ENCODE assay signal across 12 mouse cellular contexts in the genomic region with DNA sequence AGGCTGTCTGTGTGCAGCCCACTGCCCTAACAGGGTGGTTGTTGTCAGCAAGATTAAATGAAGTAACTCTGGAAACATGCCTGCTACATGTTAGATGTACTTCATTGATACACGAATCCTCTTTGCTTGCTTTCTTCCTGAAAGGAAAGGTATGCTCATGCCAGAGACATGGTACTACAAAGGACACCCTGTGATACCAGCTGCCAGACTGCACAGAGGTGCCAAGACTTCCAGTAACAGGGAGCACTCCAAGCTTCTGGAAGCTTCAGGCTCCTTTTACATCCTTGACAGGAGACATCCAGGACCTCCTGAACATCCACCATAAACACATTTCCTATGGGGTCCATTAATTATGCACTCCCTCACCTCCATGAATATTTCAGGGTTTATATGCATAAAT.
"Had no signal": no experiment of that assay in that cellular context is flagged by ENCODE, and none has a peak within 500 bp of the region (broad histone marks: within the 10 kb centered on the region; RNA-seq: fewer than 3 reads in every experiment).

No protein-coding gene starts in this region.

- H3K9me3 ChIP-seq: limb, embryonic 15.5 days; liver, embryonic 12.5 days; lung, embryonic 15.5 days; neural tube, embryonic 15.5 days had no signal

- H3K4me1 ChIP-seq: limb, embryonic 15.5 days; liver, embryonic 12.5 days; lung, embryonic 15.5 days had no signal

- DNase-seq: kidney, adult 18-20 months; kidney, postnatal 10 days; kidney, postnatal 4 days; right cerebral cortex, adult 18-20 months; right cerebral cortex, postnatal 25 days; thymus, postnatal 36 days had no signal

- H3K4me2 ChIP-seq: limb, embryonic 15.5 days; liver, embryonic 12.5 days; lung, embryonic 15.5 days; neural tube, embryonic 15.5 days had no signal

- H3K27me3 ChIP-seq: limb, embryonic 15.5 days; liver, embryonic 12.5 days; lung, embryonic 15.5 days; neural tube, embryonic 15.5 days had no signal

- H3K4me3 ChIP-seq: layer of hippocampus, adult 2 months; limb, embryonic 15.5 days; liver, embryonic 12.5 days; lung, embryonic 15.5 days; myocyte; neural tube, embryonic 15.5 days had no signal

- H3K9ac ChIP-seq: limb, embryonic 15.5 days; liver, embryonic 12.5 days; lung, embryonic 15.5 days; neural tube, embryonic 15.5 days had no signal

- H3K36me3 ChIP-seq: limb, embryonic 15.5 days; liver, embryonic 12.5 days; lung, embryonic 15.5 days; neural tube, embryonic 15.5 days had no signal

- ATAC-seq: liver, embryonic 12.5 days had no signal

- H3K27ac ChIP-seq: layer of hippocampus, adult 2 months; limb, embryonic 15.5 days; liver, embryonic 12.5 days; lung, embryonic 15.5 days; neural tube, embryonic 15.5 days had no signal
